Mouse (Mus musculus) CD8-positive naive resting alpha-beta T cell, adult 2 months (primary cell): ENCODE data around the gene Gmppa.

Experiments used
- DNase-seq, 2 experiments: peaks; one replicate each; pipeline ENCODE4 v3.0.0; 2022; ENCODE audit warnings: low read depth in 2 of 2, low spot score in 2 of 2

Gene Gmppa

GRCm38 (mm10) chr1:75480735-75481134, 45.0 kb downstream of the Gmppa start:
- no peak for DNase-seq

GRCm38 (mm10) chr1:75486561-75486960, 50.8 kb downstream of the Gmppa start:
- DNase-seq = peak in 1 of 2 experiments; percentile 1

GRCm38 (mm10) chr1:75487040-75487404, 51.3 kb downstream of the Gmppa start:
- DNase-seq = no peak

GRCm38 (mm10) chr1:75487405-75488161, 51.9 kb downstream of the Gmppa start:
- DNase-seq = peak; percentile 40 to 51

GRCm38 (mm10) chr1:75490785-75491551, 55.2 kb downstream of the Gmppa start:
- DNase-seq = no peak

- DNase-seq = no peak
Measured at GRCm38 (mm10) chr1:75492579-75493170, 56.9 kb downstream of the Gmppa start.
